Mouse (Mus musculus) CH12.LX (cell line): Measurements from ENCODE around the gene Ddx10. TPM values are rescaled to one million over a fixed set of nuclear protein-coding genes. Genes with fewer than 3 reads are reported as not detected.

ENCODE experiments used
- DNase-seq: peaks from one replicate; pipeline ENCODE4 v3.0.0-alpha.2; 2013; ENCODE audit errors: extremely low read depth
- H3K27ac ChIP-seq: 2 replicates; pipeline ENCODE4 v1.5.1; 2012; ENCODE audit warnings: low read depth, mild to moderate bottlenecking, control low read depth, moderate library complexity; ENCODE audit not compliant: insufficient read depth
- H3K27me3 ChIP-seq: replicated peaks from 2 replicates; pipeline ENCODE3; 2012; ENCODE audit warnings: inconsistent platforms
- H3K36me3 ChIP-seq, 2 experiments: replicated peaks in 1 of 2; 2 replicates each; pipeline versions ENCODE3 to v1.6.1; 2012; ENCODE audit warnings: inconsistent platforms in 1 of 2, low read length in 1 of 2, mild to moderate bottlenecking in 1 of 2, mixed read lengths in 1 of 2, moderate library complexity in 1 of 2; ENCODE audit not compliant: control insufficient read depth in 1 of 2, insufficient read depth in 1 of 2
- H3K4me1 ChIP-seq, 2 experiments: 2 replicates each; pipeline ENCODE4 v1.6.1; 2012; ENCODE audit warnings: inconsistent platforms in 1 of 2, moderate library complexity in 1 of 2; ENCODE audit not compliant: insufficient read depth in 2 of 2, control insufficient read depth in 1 of 2
- H3K4me2 ChIP-seq: 2 replicates; pipeline ENCODE4 v1.6.1; 2012; ENCODE audit warnings: low read depth, mild to moderate bottlenecking, control low read depth; ENCODE audit not compliant: poor library complexity, insufficient read depth, severe bottlenecking
- H3K4me3 ChIP-seq, 3 experiments: fragments of 150-350 bp in 1 of 3; sonication (generic) in 1 of 3; replicated peaks in 1 of 3; 2 replicates each; pipeline versions ENCODE3 to v1.5.1; 2011 to 2012; ENCODE audit warnings: low read depth in 2 of 3, low read length in 2 of 3, mild to moderate bottlenecking in 2 of 3, moderate library complexity in 2 of 3, control low read depth in 1 of 3, improper control_type of control experiment in 1 of 3, inconsistent platforms in 1 of 3, mixed read lengths in 1 of 3; ENCODE audit not compliant: poor library complexity in 1 of 3
- H3K79me2 ChIP-seq: replicated peaks from 2 replicates; pipeline ENCODE4 v1.6.1; 2012; ENCODE audit warnings: mild to moderate bottlenecking, moderate library complexity; ENCODE audit not compliant: control insufficient read depth, poor library complexity, insufficient read depth, severe bottlenecking; ENCODE audit errors: extremely low read depth
- H3K9ac ChIP-seq: 2 replicates; pipeline ENCODE4 v1.6.1; 2012; ENCODE audit warnings: low read depth, mild to moderate bottlenecking, control low read depth, moderate library complexity; ENCODE audit not compliant: insufficient read depth
- H3K9me3 ChIP-seq: replicated peaks from 2 replicates; pipeline ENCODE3; 2012; ENCODE audit warnings: low read length, inconsistent platforms, mixed read lengths
- BHLHE40 ChIP-seq: IDR thresholded peaks from 2 replicates; pipeline ENCODE4 v1.6.1; 2011; ENCODE audit warnings: mild to moderate bottlenecking, low read depth, low read length, improper control_type of control experiment
- CHD1 ChIP-seq: IDR thresholded peaks from 2 replicates; pipeline ENCODE4 v1.6.1; 2012; ENCODE audit warnings: low read depth, low read length, improper control_type of control experiment, inconsistent platforms
- CHD2 ChIP-seq: IDR thresholded peaks from 2 replicates; pipeline ENCODE4 v1.6.1; 2011; ENCODE audit warnings: low read length, improper control_type of control experiment
- CTCF ChIP-seq, 2 experiments: IDR thresholded peaks in 1 of 2; conservative IDR thresholded peaks in 1 of 2; 2 replicates each; pipeline ENCODE4 v1.5.1; 2011 to 2012; ENCODE audit warnings: low read depth in 2 of 2, low read length in 2 of 2, improper control_type of control experiment in 1 of 2, inconsistent platforms in 1 of 2, mild to moderate bottlenecking in 1 of 2, moderate library complexity in 1 of 2
- E2F4 ChIP-seq: IDR thresholded peaks from 2 replicates; pipeline ENCODE4 v1.6.1; 2011; ENCODE audit warnings: low read depth, low read length, improper control_type of control experiment; ENCODE audit not compliant: insufficient replicate concordance
- ELF1 ChIP-seq: IDR thresholded peaks from 2 replicates; pipeline ENCODE4 v1.6.1; 2014; ENCODE audit warnings: low read depth, mild to moderate bottlenecking, inconsistent platforms, low read length, improper control_type of control experiment
- HCFC1 ChIP-seq: IDR thresholded peaks from 2 replicates; pipeline ENCODE4 v1.6.1; 2012; ENCODE audit warnings: low read depth, mild to moderate bottlenecking, inconsistent platforms, low read length, improper control_type of control experiment
- JUN ChIP-seq: IDR thresholded peaks from 2 replicates; pipeline ENCODE4 v1.6.1; 2011; ENCODE audit warnings: low read depth, mild to moderate bottlenecking, low read length, improper control_type of control experiment, moderate library complexity; ENCODE audit not compliant: insufficient read depth
- JUND ChIP-seq: conservative IDR thresholded peaks from 2 replicates; pipeline ENCODE4 v1.6.1; 2011; ENCODE audit warnings: low read depth, low read length, improper control_type of control experiment
- KAT2A ChIP-seq: IDR thresholded peaks from 2 replicates; pipeline ENCODE4 v1.6.1; 2012; ENCODE audit warnings: low read length, improper control_type of control experiment, inconsistent platforms; ENCODE audit not compliant: insufficient replicate concordance
- MAFK ChIP-seq: IDR thresholded peaks from 2 replicates; pipeline ENCODE4 v1.6.1; 2011; ENCODE audit warnings: low read length, improper control_type of control experiment; ENCODE audit not compliant: insufficient replicate concordance
- MAZ ChIP-seq: IDR thresholded peaks from 2 replicates; pipeline ENCODE4 v1.6.1; 2012; ENCODE audit warnings: low read depth, mild to moderate bottlenecking, inconsistent platforms, low read length, improper control_type of control experiment, moderate library complexity
- NELFE ChIP-seq: IDR thresholded peaks from 2 replicates; pipeline ENCODE4 v1.6.1; 2011; ENCODE audit warnings: low read depth, low read length, improper control_type of control experiment
- NRF1 ChIP-seq: IDR thresholded peaks from 2 replicates; pipeline ENCODE4 v1.6.1; 2014; ENCODE audit warnings: low read depth, mild to moderate bottlenecking, inconsistent platforms, low read length, improper control_type of control experiment, moderate library complexity
- PAX5 ChIP-seq: IDR thresholded peaks from 2 replicates; pipeline ENCODE4 v1.6.1; 2012; ENCODE audit warnings: low read length, inconsistent platforms, mixed read lengths
- POLR2A ChIP-seq: IDR thresholded peaks from 2 replicates; pipeline ENCODE4 v1.6.1; 2011; ENCODE audit warnings: low read depth, mild to moderate bottlenecking, improper control_type of control experiment, low read length
- POLR2AphosphoS2 ChIP-seq: IDR thresholded peaks from 2 replicates; pipeline ENCODE4 v1.6.1; 2011; ENCODE audit warnings: low read depth, low read length, improper control_type of control experiment
- RAD21 ChIP-seq: IDR thresholded peaks from 2 replicates; pipeline ENCODE4 v1.6.1; 2011; ENCODE audit warnings: low read depth, mild to moderate bottlenecking, low read length, improper control_type of control experiment, moderate library complexity
- RCOR1 ChIP-seq: conservative IDR thresholded peaks from 2 replicates; pipeline ENCODE4 v1.6.1; 2012; ENCODE audit warnings: low read depth, mild to moderate bottlenecking, inconsistent platforms, low read length, improper control_type of control experiment
- SIN3A ChIP-seq: IDR thresholded peaks from 2 replicates; pipeline ENCODE4 v1.6.1; 2012; ENCODE audit warnings: low read length, improper control_type of control experiment, inconsistent platforms
- TBP ChIP-seq: conservative IDR thresholded peaks from 2 replicates; pipeline ENCODE4 v1.6.1; 2011; ENCODE audit warnings: low read depth, low read length, improper control_type of control experiment
- USF1 ChIP-seq: IDR thresholded peaks from 2 replicates; pipeline ENCODE4 v1.6.1; 2014; ENCODE audit warnings: low read depth, mild to moderate bottlenecking, inconsistent platforms, low read length, improper control_type of control experiment
- USF2 ChIP-seq: conservative IDR thresholded peaks from 2 replicates; pipeline ENCODE4 v1.6.1; 2011; ENCODE audit warnings: low read depth, low read length, improper control_type of control experiment
- ZC3H11A ChIP-seq: IDR thresholded peaks from 2 replicates; pipeline ENCODE4 v1.6.1; 2012; ENCODE audit warnings: low read depth, mild to moderate bottlenecking, inconsistent platforms, low read length, improper control_type of control experiment
- ZMIZ1 ChIP-seq: IDR thresholded peaks from 2 replicates; pipeline ENCODE4 v1.6.1; 2012; ENCODE audit warnings: low read depth, mild to moderate bottlenecking, inconsistent platforms, low read length, improper control_type of control experiment
- ZNF384 ChIP-seq: IDR thresholded peaks from 2 replicates; pipeline ENCODE4 v1.6.1; 2012; ENCODE audit warnings: low read depth, low read length, improper control_type of control experiment, inconsistent platforms
- dilution Hi-C: fragments of 300-500 bp; cut with MboI; formaldehyde crosslinking; loops from 2 replicates; pipeline ENCODE4 v1.14.3; 2020; ENCODE audit warnings: low sequenced_read_pairs; ENCODE audit not compliant: extremely low pct_unique_long_range_greater_than_20kb, extremely low pct_ligation_motif_present
- in situ Hi-C: fragments of 300-500 bp; cut with MboI; formaldehyde crosslinking; loops from 3 replicates; pipeline ENCODE4 v1.14.3; 2019; ENCODE audit warnings: low sequenced_read_pairs, low pct_ligation_motif_present, low pct_unique_long_range_greater_than_20kb, mixed read lengths
- polyA plus RNA-seq: library from polyadenylated mRNA; unstranded; fragments of >175 nt; gene quantifications from 2 replicates; pipeline ENCODE4 v1.2.1, GENCODE M21; 2012; ENCODE audit warnings: low read depth; ENCODE audit not compliant: insufficient read length
- total RNA-seq, 2 experiments: library from RNA; depleted of rRNA; stranded (reverse); fragments of 300-350 nt in 1 of 2; fragments of >200 nt in 1 of 2; gene quantifications; 2 replicates each; pipeline ENCODE4 v1.2.3; 2012 to 2014

Ddx10 gene
- total and polyA plus RNA-seq, 3 experiments = 23.4 to 64.2 (median 36.1) TPM

GRCm38 (mm10) chr9:53073576-53074112 is 174.2 kb downstream of the Ddx10 start:
- in situ Hi-C loops (no loop called here), dilution Hi-C loops (no loop called here)
- H3K4me1 ChIP-seq = peaks cover 0 to 4% of the 10 kb centered on the region in 2 experiments; a peak in 1 of 4 replicates
- H3K4me2 ChIP-seq = no peak overlapping the region
- no peaks in the 10 kb centered on the region for H3K36me3 ChIP-seq
- no peaks in the 10 kb centered on the region for H3K79me2 ChIP-seq
- H3K27ac ChIP-seq = no peak overlapping the region
- no peaks in the 10 kb centered on the region for H3K9me3 ChIP-seq
- TF ChIP-seq TBP (no peak), CHD1 (no peak), ZNF384 (no peak), MAFK (no peak), BHLHE40 (no peak), MAZ (no peak), RCOR1 (no peak), PAX5 (no peak), NRF1 (no peak), JUND (no peak), POLR2A (no peak), POLR2AphosphoS2 (no peak), KAT2A (no peak), ZMIZ1 (no peak), SIN3A (no peak), CHD2 (no peak), HCFC1 (no peak)
- TF ChIP-seq, all 38 proteins: peak for 0
- no peak for DNase-seq
- Histone ChIP-seq H3K9ac (no peak overlapping the region), H3K4me3 (no peak overlapping the region), H3K27me3 (no peaks in the 10 kb centered on the region)

- Histone ChIP-seq H3K9ac (no peak overlapping the region), H3K27me3 (no peaks in the 10 kb centered on the region)
- TF ChIP-seq USF2 (no peak), ELF1 (no peak), E2F4 (no peak), POLR2AphosphoS2 (no peak), PAX5 (no peak), JUND (no peak), CTCF (conservative IDR thresholded peaks at IDR 0.05 in 1 of 2, IDR thresholded peaks at IDR 0.05 in 1 of 2; ENCODE audit: low read depth in 2 of 2, low read length in 2 of 2) (no peak), RAD21 (no peak), SIN3A (no peak), BHLHE40 (no peak), USF1 (no peak), JUN (no peak), ZNF384 (no peak), NRF1 (no peak), MAFK (no peak), NELFE (no peak), ZMIZ1 (no peak), ZC3H11A (no peak)
- TF ChIP-seq, all 38 proteins: peak for 0
- Histone ChIP-seq H3K4me3 (no peak overlapping the region), H3K79me2 (no peaks in the 10 kb centered on the region), H3K4me1 (peaks cover 0 to 4% of the 10 kb centered on the region in 2 experiments; a peak in 1 of 4 replicates), H3K4me2 (no peak overlapping the region), H3K36me3 (no peaks in the 10 kb centered on the region), H3K27ac (no peak overlapping the region), H3K9me3 (no peaks in the 10 kb centered on the region)
- dilution Hi-C loops (no loop called here), in situ Hi-C loops (no loop called here)
- DNase-seq = no peak
These were observed 175.8 kb downstream of the Ddx10 start for GRCm38 (mm10) chr9:53072088-53072487.
